Comparison of ENCODE assay signal across 8 mouse cellular contexts in the genomic region with DNA sequence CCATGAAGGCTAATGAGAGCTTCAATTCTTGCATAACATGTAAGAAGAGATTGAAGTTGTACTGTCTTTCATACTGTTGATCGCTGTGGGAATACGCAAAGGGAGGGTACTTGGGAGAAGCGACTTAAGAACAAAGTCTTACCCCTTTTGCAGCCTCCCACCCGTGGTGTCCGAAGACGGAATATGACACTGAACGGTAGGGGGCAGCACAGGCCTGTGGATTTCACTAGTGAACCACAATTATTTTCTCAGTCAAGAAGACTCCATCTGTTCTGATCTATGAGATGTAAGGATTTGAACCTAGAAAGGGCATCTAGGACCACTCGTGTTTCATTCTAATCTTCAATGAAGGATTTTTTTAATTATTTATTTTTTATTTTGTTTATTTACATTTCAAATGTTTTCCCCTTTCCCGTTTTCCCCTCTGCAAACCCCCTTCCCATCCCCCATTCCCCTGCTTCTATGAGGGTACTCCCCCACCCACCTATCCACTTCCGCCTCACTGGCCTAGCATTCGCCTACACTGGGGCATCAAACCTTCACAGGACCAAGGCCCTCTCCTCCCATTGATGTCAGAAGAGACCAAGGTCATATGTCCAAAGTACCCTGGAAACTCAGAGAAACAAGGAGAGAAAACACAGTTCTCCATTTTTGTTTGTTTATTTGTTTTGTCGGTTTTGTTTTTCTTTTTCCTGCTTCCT. TPM values are rescaled to one million over a fixed set of nuclear protein-coding genes. Genes with fewer than 3 reads are reported as not detected.
DNase-seq lines count a peak whose midpoint lies in the region; ATAC-seq and TF ChIP-seq lines count a peak whose summit lies in the region.

No protein-coding gene starts in this region.

- no peak overlapping the region for H3K4me2 ChIP-seq in midbrain, postnatal 0 days (ENCODE audit: low read depth, low read length, poor library complexity, severe bottlenecking)

- ATAC-seq in monocyte, adult 5-6 weeks (replicated peaks; ENCODE audit: insufficient number of reproducible peaks, low FRiP score, low TSS enrichment, poor library complexity, severe bottlenecking): no peak
- ATAC-seq in midbrain, postnatal 0 days (ENCODE audit: low FRiP score): no peak

- H3K27me3 ChIP-seq in midbrain, postnatal 0 days (ENCODE audit: insufficient read depth, low read length): no peaks in the 10 kb centered on the region

- TF ChIP-seq CTCF in midbrain, postnatal 0 days (IDR thresholded peaks at IDR 0.05): peak; percentile 74

- no peak overlapping the region for H3K9ac ChIP-seq in midbrain, postnatal 0 days (replicated peaks; ENCODE audit: low read length, poor library complexity, severe bottlenecking)

- 42% methylated on average over 12 of the region's 12 CpGs for WGBS in midbrain, postnatal 0 days

- no peaks in the 10 kb centered on the region for H3K9me3 ChIP-seq in midbrain, postnatal 0 days (ENCODE audit: low read length)

- H3K4me3 ChIP-seq in midbrain, postnatal 0 days (ENCODE audit: low read depth, low read length): no peak overlapping the region

- intact Hi-C loops in left cerebral cortex, postnatal 25 days (cut with DNase I): loop anchor here (1.0 to 2.0 kb wide), 2 partner anchors 111 to 379 kb away; no protein-coding TSS in a partner anchor

- H3K27ac ChIP-seq in midbrain, postnatal 0 days (ENCODE audit: low read depth, low read length): no peak overlapping the region

- peak; percentile 7 to 21 for DNase-seq in monocyte, adult 2 months (ENCODE audit: low read depth in 1 of 2, low spot score in 2 of 2)
- DNase-seq in cerebellum, postnatal 25 days: peak; percentile 82 to 92
- DNase-seq in gastrocnemius, adult 18-20 months (ENCODE audit: low spot score): peak; percentile 86
- DNase-seq in kidney, adult 11 months: peak; percentile 55
- peak; percentile 71 to 79 for DNase-seq in left cerebral cortex, postnatal 25 days (ENCODE audit: low spot score in 2 of 2)
- peak; percentile 77 for DNase-seq in midbrain, postnatal 0 days (ENCODE audit: low spot score)
- peak; percentile 66 to 88 for DNase-seq in spleen, postnatal 4 days (ENCODE audit: low spot score in 2 of 2)

- H3K4me1 ChIP-seq in midbrain, postnatal 0 days (ENCODE audit: insufficient read depth, low read length): no peaks in the 10 kb centered on the region

- no peaks in the 10 kb centered on the region for H3K36me3 ChIP-seq in midbrain, postnatal 0 days (ENCODE audit: insufficient read depth, low read length)

RNA-seq across cellular contexts. Expression of gene Plod2, which starts 42.2 kb away (rescaled TPM):
- total RNA-seq in monocyte, adult 5-6 weeks (2017): 2.6 to 15.1 TPM (median 3.5 TPM) in 3 replicates
- total RNA-seq in gastrocnemius, adult 18-20 months (2021): 1 to 10 TPM; 2.0 to 3.7 TPM
- total RNA-seq in left cerebral cortex, postnatal 25 days (2021): 1 to 10 TPM; 4.3 to 6.3 TPM
- 13.4 and 15.2 TPM in 2 replicates for total RNA-seq in midbrain, postnatal 0 days (2014; rRNA removed)
- 5.3 and 6.3 TPM in 2 replicates for polyA plus RNA-seq in midbrain, postnatal 0 days (2015; fragmentation: Nextera tagmentation; extraction: Ambion mirVana)

RNA-seq across cellular contexts. Expression of gene Plscr4, which starts 42.7 kb away (rescaled TPM):
- 2.9 to 15.8 TPM (median 4.9 TPM) in 3 replicates for total RNA-seq in monocyte, adult 5-6 weeks (2017)
- 1 to 10 TPM; 2.3 to 3.1 TPM for total RNA-seq in gastrocnemius, adult 18-20 months (2021)
- total RNA-seq in left cerebral cortex, postnatal 25 days (2021): 1 to 10 TPM in 1 of 2 experiments, under 1 TPM in 1; 0.98 to 1.5 TPM
- 1.8 and 2.1 TPM in 2 replicates for total RNA-seq in midbrain, postnatal 0 days (2014; rRNA removed)
- 3.0 and 3.2 TPM in 2 replicates for polyA plus RNA-seq in midbrain, postnatal 0 days (2015; fragmentation: Nextera tagmentation; extraction: Ambion mirVana)

Comparison
In these comparisons a context has a peak if more than half of its experiments do, and no peak if none do; other contexts are left out.
1. DNase-seq: peak in every context shown above with its lines; median percentile 87 in cerebellum, postnatal 25 days; 86 in gastrocnemius, adult 18-20 months; 77 in midbrain, postnatal 0 days; 77 in spleen, postnatal 4 days; 75 in left cerebral cortex, postnatal 25 days; 55 in kidney, adult 11 months; 14 in monocyte, adult 2 months.